Mouse (Mus musculus) heart, postnatal 0 days (tissue): ENCODE measurements around the gene P4ha3.

ENCODE experiments used
- CTCF ChIP-seq: IDR thresholded peaks from 2 replicates; pipeline ENCODE4 v1.5.1; 2016; ENCODE audit warnings: antibody characterized with exemption, control low read depth, low read depth
- EP300 ChIP-seq: IDR thresholded peaks from 2 replicates; pipeline ENCODE4 v1.6.1; 2016; ENCODE audit warnings: antibody characterized with exemption, low read depth

- peak; percentile 91 for TF ChIP-seq CTCF
- TF ChIP-seq EP300, result no peak
Measured at GRCm38 (mm10) chr7:100279803-100280202, 5.5 kb upstream of the P4ha3 start.
